Comparison of ENCODE assay signal across 8 mouse cellular contexts in genomic region chr11:3894406-3895281, GRCm38 (mm10). TPM values are rescaled to one million over a fixed set of nuclear protein-coding genes. Genes with fewer than 3 reads are reported as not detected.
A peak's percentile ranks its signal among the peaks of the same experiment; 100 is the strongest.
DNase-seq lines count a peak whose midpoint lies in the region; ATAC-seq lines count a peak whose summit lies in the region.

Gene 4921536K21Rik (minus strand): TSS chr11:3895098.
Gene Dusp18 (plus strand): TSS chr11:3895240.

- intact Hi-C loops in gastrocnemius, postnatal 36 days (cut with DNase I): no loop called here
- intact Hi-C loops in left cerebral cortex, postnatal 14 days (cut with DNase I): loop anchor here (2.0 kb wide), 1 partner anchor 18 kb away; no protein-coding TSS in a partner anchor

- DNase-seq in adrenal gland, adult 8-10 months: peak; percentile 93
- DNase-seq in embryo, embryonic 11.5 days (ENCODE audit: low read depth, low spot score): peak; percentile 93
- DNase-seq in gastrocnemius, postnatal 36 days: peak; percentile 85 to 86
- peak; percentile 97 to 98 for DNase-seq in left cerebral cortex, postnatal 14 days (ENCODE audit: low spot score in 2 of 2)
- DNase-seq in right cerebral cortex, postnatal 25 days: peak; percentile 96
- peak; percentile 88 to 91 for DNase-seq in urinary bladder, postnatal 36 days (ENCODE audit: low spot score in 2 of 2)

- H3K4me2 ChIP-seq in intestine, embryonic 15.5 days (replicated peaks): peak within 1 kb of the TSS; percentile 95

- WGBS in intestine, embryonic 15.5 days: 4% methylated on average over 46 of the region's 46 CpGs

- 0 out of 2 replicates have a peak, but pooled peaks cover 2% of the 10 kb centered on the region for H3K4me1 ChIP-seq in intestine, embryonic 15.5 days (replicated peaks)

- H3K36me3 ChIP-seq in intestine, embryonic 15.5 days: no peaks in the 10 kb centered on the region

- peak within 1 kb of the TSS; percentile 44 for H3K9ac ChIP-seq in intestine, embryonic 15.5 days

- peak within 1 kb of the TSS; percentile 48 for H3K4me3 ChIP-seq in intestine, embryonic 15.5 days (replicated peaks)

- peak within 1 kb of the TSS; percentile 93 for H3K27ac ChIP-seq in intestine, embryonic 15.5 days

- H3K9me3 ChIP-seq in intestine, embryonic 15.5 days: no peaks in the 10 kb centered on the region

- peak; percentile 97 for ATAC-seq in intestine, embryonic 15.5 days
- ATAC-seq in megakaryocyte-erythroid progenitor cell, adult 5-6 weeks (replicated peaks; ENCODE audit: low FRiP score, low TSS enrichment, poor library complexity, severe bottlenecking): peak; percentile 99

- no peaks in the 10 kb centered on the region for H3K27me3 ChIP-seq in intestine, embryonic 15.5 days (replicated peaks)

RNA-seq across cellular contexts. Expression of gene 4921536K21Rik, which starts in this region (rescaled TPM):
- total RNA-seq in adrenal gland, adult 8-10 months (2022): under 1 TPM; 0.56 to 0.81 (median 0.70) TPM
- under 1 TPM; 0.10 to 0.13 TPM for total RNA-seq in gastrocnemius, postnatal 36 days (2021)
- 0.27 and 0.29 TPM in 2 replicates for polyA plus RNA-seq in intestine, embryonic 15.5 days (2015; fragmentation: Nextera tagmentation; extraction: Ambion mirVana)
- total RNA-seq in left cerebral cortex, postnatal 14 days (2021): under 1 TPM; 0.40 to 0.49 TPM
- not detected in 2 replicates for total RNA-seq in megakaryocyte-erythroid progenitor cell, adult 5-6 weeks (2014; fragmentation: Nextera tagmentation)
- 0.56 TPM in 1 of 2 replicates, not detected in the other for total RNA-seq in megakaryocyte-erythroid progenitor cell, adult 5-6 weeks (2017)

RNA-seq across cellular contexts. Expression of gene Dusp18, which starts in this region (rescaled TPM):
- total RNA-seq in adrenal gland, adult 8-10 months (2022): 1 to 10 TPM; 4.7 to 9.3 (median 6.6) TPM
- 10 to 100 TPM in 1 of 2 experiments, 1 to 10 TPM in 1; 5.9 to 11.4 TPM for total RNA-seq in gastrocnemius, postnatal 36 days (2021)
- polyA plus RNA-seq in intestine, embryonic 15.5 days (2015; fragmentation: Nextera tagmentation; extraction: Ambion mirVana): 6.4 and 7.0 TPM in 2 replicates
- total RNA-seq in left cerebral cortex, postnatal 14 days (2021): 10 to 100 TPM; 24.0 to 29.6 TPM
- 0.35 TPM in 1 of 2 replicates, not detected in the other for total RNA-seq in megakaryocyte-erythroid progenitor cell, adult 5-6 weeks (2014; fragmentation: Nextera tagmentation)
- total RNA-seq in megakaryocyte-erythroid progenitor cell, adult 5-6 weeks (2017): not detected in 2 replicates

Comparison
In these comparisons a context has a peak if more than half of its experiments do, and no peak if none do; other contexts are left out.
1. Peak in every context shown above with its lines: DNase-seq, ATAC-seq, H3K4me3 ChIP-seq and H3K27ac ChIP-seq.
2. RNA of gene Dusp18 (total RNA-seq): 24.0 to 29.6 TPM in left cerebral cortex, postnatal 14 days, 5.9 to 11.4 TPM in gastrocnemius, postnatal 36 days and 4.7 to 9.3 TPM in adrenal gland, adult 8-10 months; 0.35 TPM in megakaryocyte-erythroid progenitor cell, adult 5-6 weeks; every median in the first group is over 4 times any median in the second.
3. Peak in ATAC-seq in megakaryocyte-erythroid progenitor cell, adult 5-6 weeks; RNA of the genes that start here not detected or under 1 TPM.